Mouse (Mus musculus): ENCODE results near the gene Kcnip1.

Gene Kcnip1

DNA sequence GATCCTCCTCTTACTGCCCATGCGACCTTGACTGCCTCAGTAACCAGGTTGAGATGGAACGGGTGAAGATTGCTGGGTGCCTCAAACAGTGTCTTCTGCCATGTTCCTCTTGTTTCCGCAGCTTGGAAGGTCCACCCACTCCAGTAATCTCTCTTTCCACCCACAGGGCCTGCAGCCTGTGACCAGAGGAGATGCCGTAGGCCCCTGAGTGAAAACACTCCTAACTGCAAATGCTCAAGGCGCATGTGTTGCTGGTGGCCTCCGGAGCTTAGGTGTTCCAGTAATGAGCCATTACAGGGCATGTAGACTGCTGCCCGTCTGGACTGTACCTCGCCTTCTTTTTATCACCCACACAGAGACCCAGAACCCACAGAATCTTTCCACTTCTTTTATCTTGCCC, 55.3 kb downstream of the Kcnip1 start:
- DNase-seq, result no peak

DNA sequence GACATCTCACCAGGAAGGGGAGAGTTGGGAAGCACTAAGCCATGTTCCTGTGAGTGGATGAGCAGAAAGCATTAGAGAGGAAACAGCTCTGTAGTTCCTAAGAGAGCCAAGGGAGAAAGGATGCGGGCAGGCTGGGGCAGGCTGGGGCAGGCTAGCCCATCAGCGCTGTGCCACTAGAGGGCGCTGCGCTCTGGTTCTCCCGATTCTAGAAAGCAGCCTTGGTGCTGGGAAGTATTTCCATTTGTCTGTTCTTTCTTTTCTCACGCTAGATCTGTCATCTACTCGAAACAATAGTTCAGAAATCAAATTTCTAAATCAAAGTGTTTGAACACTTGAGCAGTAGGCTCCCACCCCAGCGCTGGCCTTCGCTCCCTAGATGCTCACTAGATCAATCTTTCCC, 58.7 kb downstream of the Kcnip1 start:
- no peak for DNase-seq

DNA sequence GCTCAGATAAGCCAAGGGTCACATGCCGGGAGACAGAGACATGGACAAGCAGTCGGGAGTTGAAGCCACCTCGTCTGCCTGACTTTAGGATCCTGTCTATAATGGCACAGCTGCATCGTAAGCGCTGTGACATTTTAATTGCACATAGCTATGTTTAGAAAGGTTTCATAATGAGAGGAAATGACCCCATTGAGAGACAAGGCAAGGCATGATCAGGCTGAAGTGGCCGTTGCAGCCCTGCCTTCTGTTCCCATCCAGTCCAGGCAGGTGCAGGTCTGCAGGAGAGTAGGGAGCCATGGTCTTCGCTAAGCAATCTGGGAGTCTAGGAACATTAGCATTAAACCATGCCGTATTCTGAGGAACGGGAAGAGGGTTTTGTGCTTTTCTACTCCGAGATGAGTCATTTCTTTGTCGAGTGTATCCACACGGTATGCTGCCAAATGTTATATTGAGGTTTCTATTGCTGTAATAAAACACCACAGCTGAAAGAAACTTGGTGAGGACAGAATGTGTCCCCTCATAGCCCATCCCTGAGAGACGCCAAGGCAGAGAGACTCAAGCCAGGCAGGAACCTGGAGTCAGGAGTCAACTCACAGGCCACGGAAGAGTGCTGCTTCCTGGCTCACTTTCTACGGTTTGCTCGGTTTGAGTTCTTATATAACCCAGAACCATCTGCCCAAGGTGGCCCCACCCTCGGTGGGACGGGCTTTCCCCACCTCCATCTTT, 60.4 kb downstream of the Kcnip1 start:
- no peak for DNase-seq

- peak; percentile 58 for DNase-seq
These were observed 61.0 kb downstream of the Kcnip1 start for GRCm38 (mm10) chr11:33931836-33932385.

GRCm38 (mm10) chr11:33929412-33929811, 63.5 kb downstream of the Kcnip1 start:
- DNase-seq, result no peak

DNA sequence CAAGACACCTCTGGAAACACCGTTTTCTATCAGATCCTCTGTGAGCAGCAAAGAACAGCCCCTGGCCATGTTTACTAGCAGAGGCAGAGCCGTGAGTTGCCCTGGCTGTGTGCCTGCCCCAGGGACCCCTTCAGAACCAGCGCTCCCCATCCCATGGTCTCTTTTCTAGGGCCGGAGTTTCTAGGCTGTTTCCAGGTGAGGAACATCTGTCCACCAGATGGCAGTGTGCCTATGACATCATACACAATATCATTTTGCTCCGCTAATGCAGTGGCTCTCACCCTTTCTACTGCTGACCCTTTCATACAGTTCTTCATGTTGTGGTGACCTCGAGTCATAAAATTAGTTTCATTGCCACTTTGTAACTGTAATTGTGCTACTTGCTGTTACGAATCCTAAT, 64.3 kb downstream of the Kcnip1 start:
- peak; percentile 68 for DNase-seq

DNA sequence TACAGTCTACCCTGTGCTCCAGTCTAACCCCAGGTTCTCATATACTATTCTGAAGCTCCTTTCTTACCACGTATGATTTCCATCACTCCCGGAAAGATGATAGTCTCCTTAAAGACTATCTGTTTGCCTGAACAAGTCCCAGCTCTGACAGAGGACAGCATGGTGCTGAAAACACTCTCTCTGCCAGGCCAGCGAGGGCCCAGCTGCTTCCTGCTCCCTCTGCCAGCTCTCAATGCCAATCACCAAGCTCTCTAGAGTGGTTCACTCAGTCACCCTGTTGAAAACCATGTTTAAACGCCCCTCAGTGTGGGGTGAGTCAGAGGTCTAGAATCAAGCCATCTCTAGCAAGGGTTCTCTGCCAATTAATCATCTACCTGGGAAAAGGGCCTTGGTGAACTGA, 65.1 kb downstream of the Kcnip1 start:
- DNase-seq, result peak; percentile 11

- DNase-seq, result no peak
These were observed 65.6 kb downstream of the Kcnip1 start for GRCm38 (mm10) chr11:33927321-33927720.

DNA sequence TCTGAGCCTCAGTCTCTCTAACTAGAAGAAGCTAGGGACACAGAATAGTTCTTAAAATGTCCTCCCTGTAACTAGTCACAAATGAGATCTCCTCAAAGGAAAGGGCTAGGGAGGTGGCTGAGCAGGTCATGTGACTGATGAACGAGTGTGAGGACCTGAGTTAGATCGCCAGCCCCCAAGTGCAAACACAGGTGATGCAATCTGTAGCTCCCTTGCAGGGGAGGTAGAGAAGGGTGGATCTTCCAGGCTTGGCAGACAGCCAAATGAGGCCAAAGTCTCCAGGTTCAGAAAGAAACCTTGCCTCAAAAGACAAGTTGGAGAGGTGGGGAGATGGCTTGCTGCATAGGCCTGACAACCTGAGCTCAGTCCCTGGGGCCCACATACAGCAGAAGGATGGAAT, 66.4 kb downstream of the Kcnip1 start:
- no peak for DNase-seq

- DNase-seq, result no peak
These were observed 67.2 kb downstream of the Kcnip1 start for GRCm38 (mm10) chr11:33925778-33926177.

- no peak for DNase-seq
These were observed 69.9 kb downstream of the Kcnip1 start for GRCm38 (mm10) chr11:33923031-33923430.

DNA sequence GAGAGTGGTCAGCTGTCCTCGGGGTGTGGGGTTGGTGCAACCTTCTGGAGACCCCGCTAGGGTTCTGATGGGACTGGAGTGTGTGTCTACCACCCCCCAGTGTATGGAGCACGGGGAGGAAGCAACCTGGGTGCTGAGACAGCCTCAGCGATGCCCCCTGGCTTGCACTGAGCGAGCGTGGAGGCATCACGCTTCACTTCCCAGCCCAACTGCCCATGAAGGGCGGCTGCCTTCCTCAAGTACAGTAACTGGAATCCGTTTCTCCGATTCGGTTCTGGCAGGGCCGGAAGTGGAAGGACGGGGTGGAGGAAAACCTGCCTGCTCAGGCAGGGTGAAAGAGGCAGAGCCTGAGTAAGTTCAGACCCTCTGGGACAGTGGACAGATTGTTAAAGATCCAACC, 71.5 kb downstream of the Kcnip1 start:
- DNase-seq, result no peak

DNA sequence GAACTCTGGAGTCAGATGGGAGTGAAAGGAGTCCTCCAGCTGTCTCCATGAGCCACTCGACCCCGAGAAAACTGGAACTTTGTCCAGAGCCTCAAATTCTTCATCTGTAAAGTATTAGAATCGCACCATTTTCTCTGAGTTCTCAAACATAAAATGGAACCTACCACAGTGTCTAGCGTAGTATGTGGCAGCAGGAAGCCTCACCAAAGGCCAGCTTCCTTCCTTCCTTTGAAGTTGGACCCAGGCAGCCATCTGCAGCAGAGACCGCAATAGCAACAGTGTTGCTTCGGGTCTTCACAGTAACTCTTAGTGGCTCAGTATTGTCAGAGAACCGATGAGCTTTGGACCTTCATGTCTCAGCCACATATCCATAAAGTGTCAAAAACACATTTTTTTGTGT, 73.1 kb downstream of the Kcnip1 start:
- DNase-seq, result no peak

- no peak for DNase-seq
These were observed 74.5 kb downstream of the Kcnip1 start for GRCm38 (mm10) chr11:33918424-33918823.

GRCm38 (mm10) chr11:33917574-33917973, 75.4 kb downstream of the Kcnip1 start:
- peak; percentile 69 for DNase-seq

GRCm38 (mm10) chr11:33914216-33914615, 78.7 kb downstream of the Kcnip1 start:
- DNase-seq, result no peak

- no peak for DNase-seq
These were observed 79.9 kb downstream of the Kcnip1 start for GRCm38 (mm10) chr11:33913061-33913460.

- DNase-seq, result no peak
These were observed 80.8 kb downstream of the Kcnip1 start for GRCm38 (mm10) chr11:33912151-33912571.

DNA sequence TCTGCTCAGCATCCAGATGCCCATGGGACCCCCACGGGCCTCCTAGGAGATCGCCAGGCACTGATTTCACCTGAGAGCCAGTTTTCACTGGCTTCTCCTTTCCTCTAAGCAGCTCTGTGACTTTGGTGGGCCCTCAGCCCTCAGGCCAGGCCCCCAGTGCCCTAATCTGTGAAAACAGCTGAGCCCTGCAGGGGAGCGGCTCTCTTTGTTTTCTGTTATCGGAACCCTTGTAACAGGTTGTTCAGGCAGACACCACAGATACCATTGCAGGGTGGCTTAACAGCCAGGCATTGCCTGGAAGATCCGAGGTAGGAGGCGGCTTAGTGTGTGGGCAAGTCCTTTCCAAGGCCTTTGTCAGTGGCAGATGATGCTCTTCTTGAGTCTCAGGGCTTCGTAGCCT, 82.0 kb downstream of the Kcnip1 start:
- DNase-seq, result no peak

GRCm38 (mm10) chr11:33908360-33909175, 84.4 kb downstream of the Kcnip1 start:
- no peak for DNase-seq

DNA sequence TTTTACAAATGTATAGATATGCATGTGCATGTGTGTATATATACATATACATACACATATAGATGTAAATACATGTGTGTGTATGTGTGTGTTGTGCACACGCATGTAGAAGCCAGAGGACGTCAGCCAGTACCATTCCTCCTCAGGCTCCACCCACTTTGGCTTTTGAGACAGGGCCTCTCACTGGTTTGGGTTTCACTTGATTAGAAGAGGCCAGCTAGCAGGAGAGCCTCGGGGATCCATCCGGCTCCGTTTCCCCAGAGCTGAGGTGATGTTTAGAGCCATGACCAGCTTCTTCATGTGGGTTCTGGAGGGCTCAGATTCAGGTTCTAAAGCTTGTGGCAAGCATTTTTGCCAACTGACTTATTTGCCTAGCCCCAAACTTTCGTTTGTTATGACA, 89.5 kb downstream of the Kcnip1 start:
- DNase-seq, result no peak

- no peak for DNase-seq
These were observed 90.6 kb downstream of the Kcnip1 start for GRCm38 (mm10) chr11:33902377-33902776.

GRCm38 (mm10) chr11:33901783-33902182, 91.2 kb downstream of the Kcnip1 start:
- no peak for DNase-seq

GRCm38 (mm10) chr11:33891084-33891483, 101.9 kb downstream of the Kcnip1 start:
- no peak for DNase-seq

Measured in lung, postnatal 36 days (tissue).